Mouse (Mus musculus): ENCODE results near the gene Gm2001.
"Not testable (repeated sequence)": the region's sequence is repeated elsewhere in the genome, so short reads cannot be mapped to it uniquely, and the experiment has no call there.

DNA sequence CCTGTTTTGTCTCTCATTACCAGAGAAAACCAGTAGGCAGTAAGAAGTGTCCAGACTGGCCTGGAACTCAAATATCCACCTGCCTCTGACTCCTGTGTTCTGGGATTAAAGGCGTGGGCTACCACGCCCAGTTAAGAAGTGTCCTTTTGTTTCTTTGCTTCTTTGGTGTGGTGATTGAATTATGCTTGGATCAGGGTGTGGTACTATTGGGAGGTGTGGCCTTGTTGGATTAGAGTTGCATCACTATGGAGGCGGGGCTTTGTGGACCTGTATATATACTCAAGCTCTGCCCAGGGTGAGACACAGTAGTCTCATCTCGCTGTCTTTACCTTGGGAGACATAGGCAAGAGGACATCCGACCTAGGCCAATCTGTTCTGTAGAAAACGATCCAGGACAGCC, 25.9 kb downstream of the Gm2001 start, which contains the start of gene BB287469:
- not testable (repeated sequence) for TF ChIP-seq CTCF (IDR thresholded peaks at IDR 0.05; ENCODE audit: low read depth, low read length); GATA1 (IDR thresholded peaks at IDR 0.05; ENCODE audit: borderline replicate concordance, low read length); TAL1 (conservative IDR thresholded peaks at IDR 0.05; ENCODE audit: low read depth, low read length); POLR2AphosphoS5 (IDR thresholded peaks at IDR 0.05; ENCODE audit: insufficient replicate concordance, low read depth, low read length); GATA2 (IDR thresholded peaks at IDR 0.05; ENCODE audit: borderline replicate concordance, low read depth, low read length)

Measured in G1E (cell line).